Mouse (Mus musculus): ENCODE measurements around the gene Zbtb34. TPM values are rescaled to one million over a fixed set of nuclear protein-coding genes. Genes with fewer than 3 reads are reported as not detected.

Gene Zbtb34
- total RNA-seq, 4 experiments from 2014 or later = 5.6 to 6.9 (median 6.5) TPM

GRCm38 (mm10) chr2:33401217-33401616 is 29.9 kb downstream of the Zbtb34 start:
- no peak for DNase-seq (ENCODE audit: low spot score)

DNA sequence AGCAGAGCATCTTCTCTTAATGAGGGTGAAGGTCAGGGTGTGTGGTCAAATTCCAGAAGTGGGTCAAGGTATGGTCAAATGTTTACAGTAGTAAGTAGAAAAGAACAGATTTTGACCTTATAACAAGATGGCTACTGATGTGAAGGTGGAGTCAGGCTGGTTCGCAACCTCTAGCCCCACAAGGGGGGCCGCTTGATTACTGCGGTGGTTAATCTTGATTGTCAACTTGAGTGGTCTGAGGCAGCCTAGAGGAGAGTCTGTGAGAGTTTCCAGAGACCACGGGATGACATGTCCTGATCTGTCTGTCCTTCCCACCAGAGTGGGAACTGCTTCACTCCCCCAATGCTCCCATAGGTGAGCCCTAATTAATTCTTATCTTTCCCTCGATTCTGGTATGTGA is 30.6 kb downstream of the Zbtb34 start:
- DNase-seq (ENCODE audit: low spot score) = no peak

GRCm38 (mm10) chr2:33399091-33399490 is 32.0 kb downstream of the Zbtb34 start:
- no peak for DNase-seq (ENCODE audit: low spot score)

GRCm38 (mm10) chr2:33397036-33397435 is 34.1 kb downstream of the Zbtb34 start:
- DNase-seq (ENCODE audit: low spot score) = no peak

- no peak for DNase-seq (ENCODE audit: low spot score)
Measured at GRCm38 (mm10) chr2:33395053-33395452, 36.1 kb downstream of the Zbtb34 start.

- DNase-seq (ENCODE audit: low spot score) = no peak
Measured at GRCm38 (mm10) chr2:33393951-33394635, 37.0 kb downstream of the Zbtb34 start.

DNA sequence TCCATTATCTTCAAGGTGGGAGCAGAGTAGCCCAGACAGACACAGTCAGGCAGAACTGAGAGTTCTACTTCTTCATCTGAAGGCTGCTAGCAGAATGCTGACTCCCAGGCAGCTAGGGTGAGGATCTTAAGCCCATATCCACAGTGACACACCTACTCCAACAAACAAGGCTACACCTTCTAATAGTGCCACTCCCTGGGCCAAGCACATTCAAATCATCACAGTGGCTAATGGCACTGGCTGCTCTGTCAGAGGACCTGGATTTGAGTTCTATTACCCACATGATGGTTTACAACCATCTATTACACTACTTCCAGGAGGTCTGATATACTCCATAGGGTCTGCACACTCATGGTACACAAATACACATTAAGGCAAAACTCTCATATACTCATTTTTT is 38.1 kb downstream of the Zbtb34 start:
- DNase-seq (ENCODE audit: low spot score) = no peak

- DNase-seq (ENCODE audit: low spot score) = no peak
Measured at GRCm38 (mm10) chr2:33371648-33372408, 59.3 kb downstream of the Zbtb34 start.

DNA sequence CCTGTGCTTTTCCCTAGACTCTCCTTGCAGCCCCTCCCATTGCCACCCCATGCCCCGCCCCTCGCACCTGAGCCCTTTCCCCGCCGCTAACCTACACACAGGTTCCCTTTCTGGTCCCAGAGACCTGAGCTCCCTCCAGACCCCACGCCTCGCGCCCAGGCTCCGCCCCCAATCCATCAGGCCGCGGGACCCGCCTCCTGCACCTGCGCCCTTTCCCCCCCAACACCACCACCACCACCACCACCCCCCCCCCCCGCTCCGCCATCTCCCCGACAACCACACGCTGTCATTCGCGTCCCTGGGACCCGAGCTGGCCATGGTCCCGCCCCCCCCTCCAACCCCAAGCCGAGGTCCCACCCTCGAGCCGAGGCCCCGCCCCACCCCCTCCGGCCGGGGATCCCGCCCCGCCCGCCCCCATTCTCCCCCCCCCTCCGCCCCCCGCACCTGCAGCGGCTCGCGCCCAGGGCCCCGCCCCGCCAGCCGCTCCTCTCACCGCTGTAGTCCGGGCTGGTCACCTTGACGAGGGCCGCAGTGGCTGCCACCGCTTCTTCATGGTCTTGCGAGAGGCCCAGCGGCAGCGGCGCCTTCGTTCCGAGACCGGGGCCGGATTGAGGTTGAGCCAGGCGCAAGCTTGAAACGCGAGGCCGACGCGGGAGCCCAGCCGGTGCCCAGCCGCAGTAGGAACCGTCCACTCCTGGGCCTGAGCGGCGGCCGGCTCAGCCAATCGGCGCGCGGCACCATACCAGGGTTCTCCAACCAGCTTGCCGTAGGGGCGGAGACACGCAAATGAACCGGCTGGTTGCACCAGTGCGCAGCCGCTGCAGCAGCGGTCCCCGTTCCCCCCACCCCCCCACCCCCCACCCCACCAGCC is 60.1 kb downstream of the Zbtb34 start, which contains the start of gene Ralgps1:
Gene Ralgps1 (minus strand): TSS at position 710 of the 871 bp plus-strand sequence.
- DNase-seq (ENCODE audit: low spot score) = peak; percentile 94

DNA sequence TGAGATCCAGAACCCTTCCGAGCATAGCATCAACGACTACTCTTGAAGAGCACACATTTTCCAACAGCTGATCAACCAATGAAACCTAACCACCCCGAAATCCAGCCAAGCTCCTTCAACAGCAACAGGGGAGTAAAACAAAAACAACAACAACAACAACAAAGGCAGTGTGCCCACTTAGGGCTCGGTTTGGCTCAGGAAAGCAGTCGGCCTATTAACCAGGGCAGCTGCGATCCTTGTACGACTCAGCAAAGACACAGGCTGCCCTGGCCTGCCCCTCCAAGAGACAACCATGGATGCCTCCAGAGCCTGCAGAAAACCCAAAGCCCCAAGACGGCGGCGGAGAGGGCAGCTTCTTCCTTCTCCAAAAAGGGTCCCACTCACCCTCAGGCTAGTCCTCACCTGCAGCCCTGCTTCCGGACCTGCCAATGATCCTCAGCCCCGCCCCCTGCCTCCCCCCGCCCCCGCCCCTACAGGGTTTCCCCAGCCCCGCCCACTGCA is 60.8 kb downstream of the Zbtb34 start:
- DNase-seq (ENCODE audit: low spot score) = no peak

DNA sequence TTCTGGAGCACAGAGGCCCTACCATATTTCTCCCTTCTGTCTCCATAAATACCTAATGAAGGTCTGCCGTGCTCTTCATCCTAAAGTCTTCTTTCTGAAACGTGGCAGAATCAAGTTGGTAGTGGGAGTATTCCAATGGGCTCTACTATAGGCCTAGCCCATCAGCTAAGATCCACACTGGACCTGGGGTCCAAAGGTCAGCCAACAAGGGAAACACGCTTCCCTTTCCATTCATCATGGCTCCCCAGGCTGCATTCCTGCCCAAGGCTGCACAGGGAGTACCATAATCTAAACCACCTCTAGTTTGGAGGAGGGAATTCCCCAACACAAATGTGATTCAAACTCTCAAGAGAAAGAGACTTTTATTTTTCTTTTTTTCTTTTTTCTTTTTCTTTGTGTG is 61.7 kb downstream of the Zbtb34 start:
- no peak for DNase-seq (ENCODE audit: low spot score)

DNA sequence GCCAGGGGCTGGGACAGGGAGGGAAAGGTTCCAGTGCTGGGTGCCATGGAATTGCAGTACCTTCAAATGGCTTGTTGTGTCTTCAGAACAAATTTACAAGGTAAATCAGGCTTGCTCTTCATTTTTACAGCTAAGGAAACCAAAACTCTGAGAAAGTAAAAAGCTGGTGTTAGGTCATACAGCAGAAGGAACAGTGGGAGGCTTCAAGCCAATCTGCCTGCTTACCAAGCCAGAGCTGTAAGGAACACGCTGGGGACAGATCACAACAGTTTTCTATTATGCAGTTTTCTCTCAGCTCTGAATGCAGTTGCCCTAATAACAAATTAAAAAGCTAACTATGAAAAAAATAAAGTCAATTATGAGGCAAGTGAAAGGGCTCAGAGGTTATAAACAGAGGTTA is 62.6 kb downstream of the Zbtb34 start:
- DNase-seq (ENCODE audit: low spot score) = no peak

- peak; percentile 59 for DNase-seq (ENCODE audit: low spot score)
Measured at GRCm38 (mm10) chr2:33365703-33366471, 65.2 kb downstream of the Zbtb34 start.

DNA sequence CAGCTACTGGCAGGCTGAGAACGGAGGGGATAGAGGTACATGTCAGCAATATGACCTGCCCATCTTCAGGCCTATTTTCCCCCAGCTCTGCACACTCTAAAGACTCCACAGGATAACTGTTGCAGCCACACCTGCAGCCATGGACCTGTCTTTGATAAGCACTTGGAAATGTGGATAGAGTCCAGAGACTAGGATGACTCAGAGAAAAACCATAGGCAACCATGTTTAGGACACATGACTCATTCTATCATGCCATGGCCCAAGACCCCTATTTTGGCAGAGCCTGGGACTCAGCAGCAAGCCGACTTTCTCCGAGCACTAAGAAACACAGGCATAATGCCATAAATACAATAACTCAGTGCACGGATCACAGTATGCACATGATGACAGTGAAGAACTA is 66.5 kb downstream of the Zbtb34 start:
- DNase-seq (ENCODE audit: low spot score) = no peak

DNA sequence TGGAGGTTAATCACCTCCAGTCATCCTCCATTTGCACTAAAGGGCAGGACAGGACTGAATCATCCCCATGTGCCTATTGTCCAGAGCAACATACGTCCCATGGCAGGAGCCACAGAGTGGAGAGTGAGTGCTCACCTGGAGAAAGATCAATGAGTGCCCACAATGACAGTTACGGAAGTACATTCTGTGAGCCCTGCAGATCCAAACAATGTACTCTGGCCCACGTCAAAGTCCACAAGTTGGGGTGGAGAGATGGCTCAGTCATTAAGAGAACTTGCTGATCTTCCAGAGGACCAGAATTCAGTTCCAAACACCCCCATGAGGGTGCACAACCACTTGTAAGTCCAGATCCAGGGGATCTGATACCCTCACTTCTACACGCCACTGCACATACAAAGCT is 67.2 kb downstream of the Zbtb34 start:
- no peak for DNase-seq (ENCODE audit: low spot score)

- no peak for DNase-seq (ENCODE audit: low spot score)
Measured at GRCm38 (mm10) chr2:33361139-33361716, 69.9 kb downstream of the Zbtb34 start.

GRCm38 (mm10) chr2:33360564-33360963 is 70.6 kb downstream of the Zbtb34 start:
- no peak for DNase-seq (ENCODE audit: low spot score)

DNA sequence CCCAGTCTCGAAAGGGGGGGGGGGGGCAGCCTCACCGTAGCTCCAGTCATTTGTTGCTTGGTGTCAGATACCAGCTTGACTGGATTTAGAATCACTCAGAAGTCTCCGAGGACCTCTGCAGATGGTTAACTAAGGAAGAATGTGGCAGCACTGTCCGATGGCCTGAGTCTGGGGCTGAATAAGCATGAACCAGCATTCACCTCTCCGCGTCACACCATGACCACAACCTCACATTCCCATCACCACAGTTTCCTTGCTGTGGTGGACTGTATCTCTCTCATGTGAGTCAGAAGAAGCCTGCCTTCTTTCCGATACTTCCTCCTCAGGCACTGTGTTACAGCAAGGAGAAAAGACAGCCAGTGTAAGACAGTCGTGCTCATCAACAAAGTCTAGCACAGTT is 71.9 kb downstream of the Zbtb34 start:
- no peak for DNase-seq (ENCODE audit: low spot score)

- DNase-seq (ENCODE audit: low spot score) = no peak
Measured at GRCm38 (mm10) chr2:33357250-33357838, 73.8 kb downstream of the Zbtb34 start.

All from heart, adult 8-10 months (tissue).